Mouse (Mus musculus): Measurements from ENCODE around the gene Mlycd. TPM values are rescaled to one million over a fixed set of nuclear protein-coding genes. Genes with fewer than 3 reads are reported as not detected.

Mlycd gene
- polyA plus RNA-seq, 1 experiment from 2014 or later, result 15.3 TPM

GRCm38 (mm10) chr8:119434569-119434968, 39.9 kb downstream of the Mlycd start:
- WGBS, result 77% methylated on average over 6 of the region's 6 CpGs
- Histone ChIP-seq H3K36me3 (no peaks in the 10 kb centered on the region), H3K27me3 (no peaks in the 10 kb centered on the region), H3K9me3 (replicated peaks) (no peaks in the 10 kb centered on the region), H3K9ac (no peak overlapping the region), H3K4me1 (peaks cover 11% of the 10 kb centered on the region; the same call in 1 of the 2 replicates), H3K4me2 (replicated peaks) (no peak overlapping the region), H3K27ac (replicated peaks) (no peak overlapping the region), H3K4me3 (replicated peaks) (no peak overlapping the region)
- ATAC-seq (ENCODE audit: insufficient number of reproducible peaks, low FRiP score, low TSS enrichment, low read depth), result no peak

GRCm38 (mm10) chr8:119435527-119435926, 40.8 kb downstream of the Mlycd start:
- H3K4me2 ChIP-seq (replicated peaks), result no peak overlapping the region
- 84% methylated on average over 7 of the region's 7 CpGs for WGBS
- H3K9me3 ChIP-seq (replicated peaks), result no peaks in the 10 kb centered on the region
- ATAC-seq (ENCODE audit: insufficient number of reproducible peaks, low FRiP score, low TSS enrichment, low read depth), result no peak
- peaks cover 20% of the 10 kb centered on the region for H3K4me1 ChIP-seq
- H3K27me3 ChIP-seq, result no peaks in the 10 kb centered on the region
- H3K36me3 ChIP-seq, result no peaks in the 10 kb centered on the region
- H3K9ac ChIP-seq, result no peak overlapping the region
- no peak overlapping the region for H3K4me3 ChIP-seq (replicated peaks)
- no peak overlapping the region for H3K27ac ChIP-seq (replicated peaks)

- no peaks in the 10 kb centered on the region for H3K9me3 ChIP-seq (replicated peaks)
- no peaks in the 10 kb centered on the region for H3K27me3 ChIP-seq
- WGBS, result 90% methylated on average over 10 of the region's 10 CpGs
- no peak overlapping the region for H3K4me2 ChIP-seq (replicated peaks)
- no peak overlapping the region for H3K27ac ChIP-seq (replicated peaks)
- no peaks in the 10 kb centered on the region for H3K36me3 ChIP-seq
- no peak overlapping the region for H3K9ac ChIP-seq
- ATAC-seq (ENCODE audit: insufficient number of reproducible peaks, low FRiP score, low TSS enrichment, low read depth), result no peak
- no peak overlapping the region for H3K4me3 ChIP-seq (replicated peaks)
- H3K4me1 ChIP-seq, result peaks cover 28% of the 10 kb centered on the region
These were observed 41.7 kb downstream of the Mlycd start for GRCm38 (mm10) chr8:119436331-119436730.

GRCm38 (mm10) chr8:119436933-119437332, 42.3 kb downstream of the Mlycd start:
- H3K27me3 ChIP-seq, result no peaks in the 10 kb centered on the region
- no peak for ATAC-seq (ENCODE audit: insufficient number of reproducible peaks, low FRiP score, low TSS enrichment, low read depth)
- 0 out of 2 replicates have a peak overlapping the region, but pooled peaks have one; percentile 11 for H3K4me3 ChIP-seq (replicated peaks)
- peak overlapping the region; percentile 22; the same call in 1 of the 2 replicates for H3K27ac ChIP-seq (replicated peaks)
- H3K9me3 ChIP-seq (replicated peaks), result no peaks in the 10 kb centered on the region
- no peaks in the 10 kb centered on the region for H3K36me3 ChIP-seq
- WGBS, result 15% methylated on average over 9 of the region's 9 CpGs
- H3K4me1 ChIP-seq, result peaks cover 29% of the 10 kb centered on the region
- no peak overlapping the region for H3K9ac ChIP-seq
- H3K4me2 ChIP-seq (replicated peaks), result peak overlapping the region; percentile 21; the same call in 1 of the 2 replicates

GRCm38 (mm10) chr8:119437506-119437905, 42.8 kb downstream of the Mlycd start:
- Histone ChIP-seq H3K9me3 (replicated peaks) (no peaks in the 10 kb centered on the region), H3K4me3 (replicated peaks) (0 out of 2 replicates have a peak overlapping the region, but pooled peaks have one; percentile 11), H3K27ac (replicated peaks) (peak overlapping the region; percentile 22; the same call in 1 of the 2 replicates), H3K4me2 (replicated peaks) (peak overlapping the region; percentile 21; the same call in 1 of the 2 replicates), H3K27me3 (no peaks in the 10 kb centered on the region), H3K36me3 (no peaks in the 10 kb centered on the region), H3K9ac (no peak overlapping the region), H3K4me1 (peaks cover 29% of the 10 kb centered on the region)
- 63% methylated on average over 11 of the region's 11 CpGs for WGBS
- ATAC-seq (ENCODE audit: insufficient number of reproducible peaks, low FRiP score, low TSS enrichment, low read depth), result no peak

- ATAC-seq (ENCODE audit: insufficient number of reproducible peaks, low FRiP score, low TSS enrichment, low read depth), result no peak
- H3K36me3 ChIP-seq, result no peaks in the 10 kb centered on the region
- H3K9me3 ChIP-seq (replicated peaks), result no peaks in the 10 kb centered on the region
- peaks cover 29% of the 10 kb centered on the region for H3K4me1 ChIP-seq
- 78% methylated on average over 6 of the region's 6 CpGs for WGBS
- H3K27me3 ChIP-seq, result no peaks in the 10 kb centered on the region
- no peak overlapping the region for H3K27ac ChIP-seq (replicated peaks)
- H3K9ac ChIP-seq, result no peak overlapping the region
- H3K4me2 ChIP-seq (replicated peaks), result no peak overlapping the region
- H3K4me3 ChIP-seq (replicated peaks), result no peak overlapping the region
These were observed 44.2 kb downstream of the Mlycd start for GRCm38 (mm10) chr8:119438876-119439275.

- ATAC-seq (ENCODE audit: insufficient number of reproducible peaks, low FRiP score, low TSS enrichment, low read depth), result no peak
- no peak overlapping the region for H3K4me2 ChIP-seq (replicated peaks)
- no peak overlapping the region for H3K4me3 ChIP-seq (replicated peaks)
- no peaks in the 10 kb centered on the region for H3K9me3 ChIP-seq (replicated peaks)
- H3K27me3 ChIP-seq, result no peaks in the 10 kb centered on the region
- H3K36me3 ChIP-seq, result no peaks in the 10 kb centered on the region
- H3K27ac ChIP-seq (replicated peaks), result peak overlapping the region; percentile 55
- no peak overlapping the region for H3K9ac ChIP-seq
- WGBS, result 85% methylated on average over 2 of the region's 2 CpGs
- peaks cover 29% of the 10 kb centered on the region for H3K4me1 ChIP-seq
These were observed 44.7 kb downstream of the Mlycd start for GRCm38 (mm10) chr8:119439424-119439823.

- ATAC-seq (ENCODE audit: insufficient number of reproducible peaks, low FRiP score, low TSS enrichment, low read depth), result peak; percentile 39
- no peaks in the 10 kb centered on the region for H3K27me3 ChIP-seq
- no peaks in the 10 kb centered on the region for H3K9me3 ChIP-seq (replicated peaks)
- no peaks in the 10 kb centered on the region for H3K36me3 ChIP-seq
- WGBS, result 41% methylated on average over 7 of the region's 7 CpGs
- peaks cover 29% of the 10 kb centered on the region for H3K4me1 ChIP-seq
- 0 out of 2 replicates have a peak overlapping the region, but pooled peaks have one; percentile 25 for H3K4me2 ChIP-seq (replicated peaks)
- H3K4me3 ChIP-seq (replicated peaks), result no peak overlapping the region
- no peak overlapping the region for H3K9ac ChIP-seq
- H3K27ac ChIP-seq (replicated peaks), result peak overlapping the region; percentile 55
These were observed 45.2 kb downstream of the Mlycd start for GRCm38 (mm10) chr8:119439893-119440249.

GRCm38 (mm10) chr8:119440250-119440951, 45.7 kb downstream of the Mlycd start:
- 13% methylated on average over 16 of the region's 16 CpGs for WGBS
- ATAC-seq (ENCODE audit: insufficient number of reproducible peaks, low FRiP score, low TSS enrichment, low read depth), result peak; percentile 12; the same call in 1 of the 2 replicates
- no peak overlapping the region for H3K9ac ChIP-seq

GRCm38 (mm10) chr8:119440952-119441270, 46.2 kb downstream of the Mlycd start:
- H3K4me2 ChIP-seq (replicated peaks), result peak overlapping the region; percentile 25; the same call in 1 of the 2 replicates
- H3K27me3 ChIP-seq, result peaks cover 8% of the 10 kb centered on the region; the same call in 1 of the 2 replicates
- H3K9me3 ChIP-seq (replicated peaks), result no peaks in the 10 kb centered on the region
- no peak overlapping the region for H3K9ac ChIP-seq
- H3K36me3 ChIP-seq, result no peaks in the 10 kb centered on the region
- peaks cover 29% of the 10 kb centered on the region for H3K4me1 ChIP-seq
- ATAC-seq (ENCODE audit: insufficient number of reproducible peaks, low FRiP score, low TSS enrichment, low read depth), result 0 out of 2 replicates have a peak, but pooled peaks have one; percentile 8
- H3K27ac ChIP-seq (replicated peaks), result peak overlapping the region; percentile 55; the same call in 1 of the 2 replicates
- H3K4me3 ChIP-seq (replicated peaks), result no peak overlapping the region
- WGBS, result 40% methylated on average over 1 of the region's 1 CpGs

More at GRCm38 (mm10) chr8:119440250-119440951, 45.7 kb downstream of the Mlycd start:
- H3K9me3 ChIP-seq (replicated peaks), result no peaks in the 10 kb centered on the region
- H3K4me2 ChIP-seq (replicated peaks), result peak overlapping the region; percentile 25; the same call in 1 of the 2 replicates
- peaks cover 5% of the 10 kb centered on the region; the same call in 1 of the 2 replicates for H3K27me3 ChIP-seq
- H3K4me1 ChIP-seq, result peaks cover 29% of the 10 kb centered on the region
- H3K36me3 ChIP-seq, result no peaks in the 10 kb centered on the region
- H3K27ac ChIP-seq (replicated peaks), result peak overlapping the region; percentile 55
- H3K4me3 ChIP-seq (replicated peaks), result no peak overlapping the region

- WGBS, result 60% methylated on average over 5 of the region's 5 CpGs
These were observed 47.3 kb downstream of the Mlycd start for GRCm38 (mm10) chr8:119442013-119442412.

More at GRCm38 (mm10) chr8:119442013-119442412, 47.3 kb downstream of the Mlycd start:
- H3K27ac ChIP-seq (replicated peaks), result no peak overlapping the region
- no peak overlapping the region for H3K4me2 ChIP-seq (replicated peaks)
- no peak overlapping the region for H3K9ac ChIP-seq
- peaks cover 33% of the 10 kb centered on the region for H3K4me1 ChIP-seq
- no peaks in the 10 kb centered on the region for H3K36me3 ChIP-seq
- peaks cover 14% of the 10 kb centered on the region for H3K27me3 ChIP-seq
- H3K9me3 ChIP-seq (replicated peaks), result no peaks in the 10 kb centered on the region
- no peak overlapping the region for H3K4me3 ChIP-seq (replicated peaks)
- no peak for ATAC-seq (ENCODE audit: insufficient number of reproducible peaks, low FRiP score, low TSS enrichment, low read depth)

Measured in embryonic facial prominence, embryonic 15.5 days (tissue).